Mouse (Mus musculus): ENCODE data around the gene Prmt6. TPM values are rescaled to one million over a fixed set of nuclear protein-coding genes. Genes with fewer than 3 reads are reported as not detected.

The Prmt6 gene
- total RNA-seq (2021) = 10 to 100 TPM; 13.9 to 15.4 TPM

DNA sequence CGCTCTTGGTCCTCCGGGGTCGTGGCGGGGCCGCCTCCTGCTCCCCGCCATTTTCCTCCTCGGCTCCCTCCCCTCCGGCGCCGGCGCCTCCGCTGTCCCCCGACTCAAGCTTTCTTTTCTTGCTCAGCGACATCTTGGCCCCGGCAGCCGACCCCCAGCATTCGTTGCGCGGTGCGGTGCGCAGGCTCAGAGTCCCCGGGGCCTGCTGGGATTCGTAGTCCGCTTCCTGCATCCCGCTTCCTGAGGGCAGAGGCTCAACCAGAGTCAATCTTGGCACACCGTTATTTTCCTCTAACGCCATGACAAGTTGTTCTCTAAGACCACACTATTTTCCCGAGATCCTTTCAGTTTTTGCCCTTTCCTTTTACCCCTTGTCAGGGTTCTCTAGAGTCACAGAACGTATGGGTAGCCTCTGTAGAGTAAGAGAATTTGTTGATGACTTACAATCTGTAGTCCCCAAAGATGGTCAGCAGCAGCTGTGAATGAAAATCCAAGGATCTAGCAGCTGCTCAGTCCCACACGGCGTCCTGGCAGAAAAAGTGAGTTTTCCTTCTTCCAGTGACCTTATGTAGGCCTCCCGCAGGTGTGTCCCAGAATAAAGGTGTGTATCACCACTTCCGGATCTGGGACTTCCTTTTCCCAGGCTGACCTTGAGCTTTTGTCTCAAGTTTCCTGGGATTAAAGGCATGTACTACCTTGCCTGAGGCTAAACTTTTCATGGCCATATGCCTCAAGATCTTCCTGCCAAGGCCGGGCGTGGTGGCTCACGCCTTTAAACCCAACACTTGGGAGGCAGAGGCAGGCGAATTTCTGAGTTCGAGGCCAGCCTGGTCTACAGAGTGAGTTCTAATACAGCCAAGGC lies at the start of gene Prmt6:
TSS of gene Prmt6 (minus strand) at position 160 of the 862 bp plus-strand sequence.
- DNase-seq (ENCODE audit: low spot score in 2 of 2) = peak; percentile 93 to 95
- intact Hi-C loops (cut with DNase I) = loop anchor here (1.0 to 10.0 kb wide), 3 partner anchors 99 to 726 kb away; no protein-coding TSS in a partner anchor

DNA sequence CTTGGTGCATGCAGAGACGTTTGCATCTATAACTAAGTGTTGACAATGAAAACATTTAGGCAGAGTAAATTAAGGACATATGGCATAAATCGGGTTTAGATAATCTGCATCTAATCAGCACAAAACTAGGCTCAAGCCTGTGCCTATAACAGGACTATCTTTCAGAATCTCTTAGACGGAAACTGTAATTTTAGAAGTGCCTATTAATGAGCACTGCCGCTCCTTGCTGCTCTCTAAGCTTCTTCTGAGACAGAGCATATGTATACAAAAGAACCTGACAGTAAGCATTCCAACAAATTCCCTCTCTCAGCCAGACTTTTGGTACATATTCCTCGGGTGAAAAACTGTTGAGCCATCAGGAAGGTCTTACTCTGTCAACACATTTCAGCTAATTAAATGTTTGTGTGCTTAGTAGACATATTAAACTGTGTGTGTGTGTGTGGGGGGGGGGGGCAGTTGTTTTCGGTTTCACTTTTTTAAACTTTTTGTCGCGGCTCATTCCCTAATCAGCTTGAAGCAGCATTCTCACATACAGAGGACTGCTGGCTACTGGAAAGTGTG lies 39.8 kb upstream of the Prmt6 start:
- intact Hi-C loops (cut with DNase I) = no loop called here
- DNase-seq (ENCODE audit: low spot score in 2 of 2) = no peak

GRCm38 (mm10) chr3:110282651-110283050 lies 31.9 kb upstream of the Prmt6 start:
- intact Hi-C loops (cut with DNase I) = no loop called here
- DNase-seq (ENCODE audit: low spot score in 2 of 2) = no peak

GRCm38 (mm10) chr3:110267790-110268189 lies 17.0 kb upstream of the Prmt6 start:
- intact Hi-C loops (cut with DNase I) = no loop called here
- no peak for DNase-seq (ENCODE audit: low spot score in 2 of 2)

- intact Hi-C loops (cut with DNase I) = loop anchor here (10.0 kb wide), 1 partner anchor 728 kb away; no protein-coding TSS in a partner anchor
- DNase-seq (ENCODE audit: low spot score in 2 of 2) = no peak
These were observed 2.3 kb upstream of the Prmt6 start for GRCm38 (mm10) chr3:110253105-110253504.

DNA sequence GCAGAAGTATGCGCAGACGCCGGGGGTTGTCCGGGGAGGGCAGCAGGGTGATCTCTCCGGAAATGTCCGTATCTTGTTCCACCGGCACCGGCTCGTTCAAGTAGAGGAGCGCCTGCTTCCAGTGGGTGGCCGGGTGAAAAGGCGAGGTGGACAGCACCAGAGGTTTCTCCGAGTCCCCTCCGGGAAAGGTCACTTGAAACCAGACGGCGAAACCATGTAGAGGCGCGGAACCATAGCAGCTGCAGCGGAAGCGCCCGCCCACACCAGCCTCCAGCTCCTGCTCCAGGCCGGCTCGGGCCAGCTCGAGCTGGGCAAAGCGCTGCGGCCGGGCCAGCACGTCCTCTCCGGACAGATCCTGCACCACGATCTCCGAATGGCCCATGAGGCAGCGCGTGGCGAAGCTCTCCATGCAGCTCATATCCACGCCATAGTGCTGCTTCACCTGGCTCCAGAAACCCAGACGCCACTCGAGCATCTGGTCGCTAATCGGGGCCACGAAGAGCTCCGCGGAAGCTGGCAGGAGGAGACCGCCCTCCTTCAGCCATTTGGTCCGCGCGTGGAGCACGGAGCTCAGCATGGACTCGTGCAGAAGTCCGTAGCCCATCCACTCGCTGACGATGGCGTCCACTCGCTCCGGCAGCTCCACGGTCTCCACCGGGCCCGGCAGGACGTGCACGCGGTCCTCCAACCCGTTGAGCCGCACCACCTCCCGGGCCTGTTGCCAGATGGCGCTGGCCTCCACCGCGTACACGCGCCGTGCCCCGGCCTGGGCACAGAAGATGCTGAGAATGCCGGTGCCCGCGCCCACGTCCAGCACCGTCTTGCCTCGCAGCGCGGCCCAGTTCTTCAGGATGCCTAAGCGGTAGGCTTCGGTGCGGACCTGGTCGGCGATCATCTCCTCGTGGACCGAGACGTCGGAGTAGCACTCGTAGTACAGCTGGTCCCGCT lies 633 bp downstream of the Prmt6 start:
- intact Hi-C loops (cut with DNase I) = loop anchor here (1.0 to 10.0 kb wide), 3 partner anchors 100 to 725 kb away; no protein-coding TSS in a partner anchor
- DNase-seq (ENCODE audit: low spot score in 2 of 2) = peak; percentile 78 to 86

DNA sequence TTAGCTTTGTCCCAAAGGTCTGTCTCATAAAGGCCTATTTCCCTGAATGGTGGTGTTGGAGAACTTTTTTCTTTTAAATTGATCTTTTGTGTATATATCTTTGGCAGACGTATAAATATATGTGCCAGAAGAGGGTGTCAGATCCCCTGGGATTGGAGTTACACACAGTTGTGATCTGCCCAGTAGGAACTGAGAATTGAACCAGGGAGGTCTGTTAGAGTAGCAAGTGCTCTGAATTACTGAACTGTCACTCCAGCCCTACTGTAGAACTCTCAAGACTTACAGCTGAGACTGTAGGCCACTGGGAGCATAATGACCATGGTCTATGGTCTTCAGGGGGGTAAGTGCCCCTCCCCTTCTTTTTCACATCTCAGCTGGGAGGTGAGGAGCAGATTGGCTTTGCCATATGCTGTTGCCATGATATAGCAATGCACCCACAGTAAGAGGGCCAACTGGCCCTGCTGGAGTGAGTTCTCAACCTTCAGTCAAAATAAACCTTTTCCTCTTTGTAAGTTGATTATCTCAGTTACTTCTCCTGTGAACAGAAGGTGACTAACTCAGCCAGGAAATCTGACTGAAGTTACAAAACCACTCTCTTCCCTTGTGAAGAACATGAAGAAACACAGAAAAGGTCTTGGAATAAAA lies 13.9 kb downstream of the Prmt6 start:
- intact Hi-C loops (cut with DNase I) = no loop called here
- no peak for DNase-seq (ENCODE audit: low spot score in 2 of 2)

Other genes with a start within 250 kb of the Prmt6 start
- 10 to 100 TPM; 30.1 to 35.6 TPM for gene Ntng1, start 107.0 kb downstream of the Prmt6 start, total RNA-seq (2021)

Measured in left cerebral cortex, postnatal 25 days (tissue).